ENCODE assay signal across 14 mouse cellular contexts in the genomic region with DNA sequence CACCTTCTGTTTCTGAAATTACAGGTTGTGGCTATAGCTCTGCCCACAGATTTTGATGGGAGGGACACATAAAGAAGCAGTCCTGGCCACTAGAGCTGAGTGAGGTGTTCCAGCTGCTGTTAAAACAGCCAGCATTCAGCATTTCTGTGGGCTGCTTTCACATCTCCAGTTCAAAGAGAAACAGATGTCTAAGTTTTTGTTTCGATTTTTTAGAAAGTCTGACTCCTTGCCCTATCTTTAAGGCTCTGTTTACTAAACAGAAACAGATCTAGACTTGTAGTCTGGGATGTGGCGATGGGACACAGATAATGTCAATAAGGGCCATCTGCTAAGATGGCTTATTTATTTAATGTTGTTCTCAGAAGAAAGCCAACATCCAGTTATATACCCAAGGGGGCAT. TPM values are rescaled to one million over a fixed set of nuclear protein-coding genes. Genes with fewer than 3 reads are reported as not detected.
DNase-seq lines count a peak whose midpoint lies in the region; ATAC-seq and TF ChIP-seq lines count a peak whose summit lies in the region.
"Had no signal": no experiment of that assay in that cellular context is flagged by ENCODE, and none has a peak within 500 bp of the region (broad histone marks: within the 10 kb centered on the region; RNA-seq: fewer than 3 reads in every experiment).

No protein-coding gene starts in this region.

- no peaks in the 10 kb centered on the region for H3K4me1 ChIP-seq in embryonic facial prominence, embryonic 11.5 days (ENCODE audit: control insufficient read depth, insufficient read depth, low read length)
- peaks cover 8% of the 10 kb centered on the region for H3K4me1 ChIP-seq in embryonic facial prominence, embryonic 10.5 days
- H3K4me1 ChIP-seq in kidney, postnatal 0 days (replicated peaks; ENCODE audit: insufficient read depth, low read length) = no peaks in the 10 kb centered on the region
- H3K4me1 ChIP-seq in CH12.LX (ENCODE audit: control insufficient read depth in 1 of 2, insufficient read depth in 2 of 2) = peaks cover 30 to 51% of the 10 kb centered on the region in 2 experiments
- 0 out of 2 replicates have a peak, but pooled peaks cover 2% of the 10 kb centered on the region for H3K4me1 ChIP-seq in intestine, embryonic 15.5 days (replicated peaks)

- no peaks in the 10 kb centered on the region for H3K36me3 ChIP-seq in embryonic facial prominence, embryonic 11.5 days (replicated peaks; ENCODE audit: control insufficient read depth, insufficient read depth, low read depth, low read length)
- H3K36me3 ChIP-seq in embryonic facial prominence, embryonic 10.5 days (replicated peaks) = peaks cover 34% of the 10 kb centered on the region
- H3K36me3 ChIP-seq in kidney, postnatal 0 days (ENCODE audit: insufficient read depth, low read length) = 0 out of 2 replicates have a peak, but pooled peaks cover 11% of the 10 kb centered on the region
- H3K36me3 ChIP-seq in CH12.LX (replicated peaks in 1 of 2; ENCODE audit: control insufficient read depth in 1 of 2, insufficient read depth in 1 of 2, low read length in 1 of 2) = no peaks in the 10 kb centered on the region
- H3K36me3 ChIP-seq in intestine, embryonic 15.5 days = no peaks in the 10 kb centered on the region

- no peak for TF ChIP-seq POLR2A in CH12.LX (IDR thresholded peaks at IDR 0.05; ENCODE audit: low read depth, low read length)

- H3K4me3 ChIP-seq in embryonic facial prominence, embryonic 11.5 days (ENCODE audit: low read depth, low read length) = no peak overlapping the region
- no peak overlapping the region for H3K4me3 ChIP-seq in embryonic facial prominence, embryonic 10.5 days
- no peak overlapping the region for H3K4me3 ChIP-seq in kidney, postnatal 0 days (replicated peaks; ENCODE audit: low read depth, low read length)
- H3K4me3 ChIP-seq in CH12.LX (replicated peaks in 1 of 3; ENCODE audit: low read depth in 2 of 3, low read length in 2 of 3, poor library complexity in 1 of 3) = no peak overlapping the region
- H3K4me3 ChIP-seq in intestine, embryonic 15.5 days (replicated peaks) = no peak overlapping the region

- no peak overlapping the region for H3K4me2 ChIP-seq in embryonic facial prominence, embryonic 11.5 days (ENCODE audit: low read depth, low read length)
- no peak overlapping the region for H3K4me2 ChIP-seq in kidney, postnatal 0 days (ENCODE audit: low read length)
- no peak overlapping the region; the same call in 1 of the 2 replicates for H3K4me2 ChIP-seq in CH12.LX (ENCODE audit: insufficient read depth, low read depth, poor library complexity, severe bottlenecking)
- no peak overlapping the region for H3K4me2 ChIP-seq in intestine, embryonic 15.5 days (replicated peaks)
- H3K4me2 ChIP-seq: liver, embryonic 11.5 days had no signal

- H3K9ac ChIP-seq in embryonic facial prominence, embryonic 11.5 days (replicated peaks; ENCODE audit: low read length) = no peak overlapping the region
- H3K9ac ChIP-seq in kidney, postnatal 0 days (ENCODE audit: low read depth, low read length) = no peak overlapping the region
- 0 out of 2 replicates have a peak overlapping the region, but pooled peaks have one; percentile 13 for H3K9ac ChIP-seq in CH12.LX (ENCODE audit: insufficient read depth, low read depth)
- no peak overlapping the region for H3K9ac ChIP-seq in intestine, embryonic 15.5 days
- H3K9ac ChIP-seq: forebrain, postnatal 0 days had no signal

- ATAC-seq in embryonic facial prominence, embryonic 11.5 days (replicated peaks; ENCODE audit: insufficient number of reproducible peaks, low FRiP score, low TSS enrichment, low read depth) = no peak
- peak; percentile 66; the same call in 1 of the 2 replicates for ATAC-seq in kidney, postnatal 0 days (replicated peaks; ENCODE audit: low FRiP score, low read depth)
- ATAC-seq in intestine, embryonic 15.5 days = 0 out of 2 replicates have a peak, but pooled peaks have one; percentile 31
- ATAC-seq: forebrain, postnatal 0 days had no signal

- H3K9me3 ChIP-seq in embryonic facial prominence, embryonic 11.5 days (replicated peaks; ENCODE audit: control insufficient read depth, low read length) = no peaks in the 10 kb centered on the region
- H3K9me3 ChIP-seq in embryonic facial prominence, embryonic 10.5 days = no peaks in the 10 kb centered on the region
- H3K9me3 ChIP-seq in kidney, postnatal 0 days (replicated peaks; ENCODE audit: low read length) = no peaks in the 10 kb centered on the region
- H3K9me3 ChIP-seq in CH12.LX (replicated peaks; ENCODE audit: low read length) = no peaks in the 10 kb centered on the region
- H3K9me3 ChIP-seq in intestine, embryonic 15.5 days = no peaks in the 10 kb centered on the region

- no peaks in the 10 kb centered on the region for H3K79me2 ChIP-seq in CH12.LX (replicated peaks; ENCODE audit: control insufficient read depth, extremely low read depth, insufficient read depth, poor library complexity, severe bottlenecking)

- H3K27ac ChIP-seq in embryonic facial prominence, embryonic 11.5 days (replicated peaks; ENCODE audit: low read depth, low read length) = no peak overlapping the region; the same call in 1 of the 2 replicates
- H3K27ac ChIP-seq in embryonic facial prominence, embryonic 10.5 days (replicated peaks) = no peak overlapping the region; the same call in 1 of the 2 replicates
- 0 out of 2 replicates have a peak overlapping the region, but pooled peaks have one; percentile 61 for H3K27ac ChIP-seq in kidney, postnatal 0 days
- H3K27ac ChIP-seq in CH12.LX (ENCODE audit: insufficient read depth, low read depth) = peak overlapping the region; percentile 65; the same call in 1 of the 2 replicates
- H3K27ac ChIP-seq in intestine, embryonic 15.5 days = no peak overlapping the region

- dilution Hi-C loops in CH12.LX (cut with MboI; ENCODE audit: extremely low pct_ligation_motif_present, extremely low pct_unique_long_range_greater_than_20kb, low sequenced_read_pairs) = no loop called here

- 55% methylated on average over 2 of the region's 2 CpGs for WGBS in embryonic facial prominence, embryonic 11.5 days
- WGBS in embryonic facial prominence, embryonic 10.5 days = 60% methylated on average over 2 of the region's 2 CpGs
- WGBS in kidney, postnatal 0 days = 33% methylated on average over 2 of the region's 2 CpGs
- WGBS in intestine, embryonic 15.5 days = 40% methylated on average over 2 of the region's 2 CpGs

- in situ Hi-C loops in CH12.LX (cut with MboI; ENCODE audit: low pct_ligation_motif_present, low pct_unique_long_range_greater_than_20kb, low sequenced_read_pairs) = no loop called here

- no peak for TF ChIP-seq RAD21 in CH12.LX (IDR thresholded peaks at IDR 0.05; ENCODE audit: low read depth, low read length)

- DNase-seq in embryonic facial prominence, embryonic 11.5 days (ENCODE audit: low spot score) = peak; percentile 17
- no peak for DNase-seq in embryonic facial prominence, embryonic 10.5 days (ENCODE audit: low spot score)
- peak; percentile 76 for DNase-seq in kidney, postnatal 0 days (ENCODE audit: low spot score)
- DNase-seq in kidney, adult 8-10 months = no peak
- no peak for DNase-seq in CH12.LX (ENCODE audit: extremely low read depth)
- no peak for DNase-seq in cerebellum, adult 11-12 months
- no peak for DNase-seq in frontal cortex, postnatal 25 days (ENCODE audit: low spot score in 2 of 2)
- DNase-seq: adrenal gland, adult 2 months; cerebellum, postnatal 14 days; forebrain, postnatal 0 days had no signal

- TF ChIP-seq CTCF in kidney, postnatal 0 days (IDR thresholded peaks at IDR 0.05; ENCODE audit: low read depth) = no peak
- TF ChIP-seq CTCF in CH12.LX (conservative IDR thresholded peaks at IDR 0.05 in 1 of 2, IDR thresholded peaks at IDR 0.05 in 1 of 2; ENCODE audit: low read depth in 2 of 2, low read length in 2 of 2) = peak in 1 of 2 experiments; percentile 13; a peak in 1 of 4 replicates

- no peaks in the 10 kb centered on the region for H3K27me3 ChIP-seq in embryonic facial prominence, embryonic 11.5 days (ENCODE audit: control insufficient read depth, insufficient read depth, low read length)
- H3K27me3 ChIP-seq in embryonic facial prominence, embryonic 10.5 days (replicated peaks; ENCODE audit: low read depth, poor library complexity, severe bottlenecking) = no peaks in the 10 kb centered on the region
- H3K27me3 ChIP-seq in kidney, postnatal 0 days (ENCODE audit: insufficient read depth, low read length) = no peaks in the 10 kb centered on the region
- H3K27me3 ChIP-seq in CH12.LX (replicated peaks) = no peaks in the 10 kb centered on the region
- H3K27me3 ChIP-seq in intestine, embryonic 15.5 days (replicated peaks) = no peaks in the 10 kb centered on the region

- peak; percentile 36 for TF ChIP-seq EP300 in CH12.LX (IDR thresholded peaks at IDR 0.05; ENCODE audit: low read length)

TF ChIP-seq in CH12.LX, 34 proteins besides CTCF, POLR2A, EP300 and RAD21:
- TF ChIP-seq JUN (IDR thresholded peaks at IDR 0.05; ENCODE audit: insufficient read depth, low read depth, low read length) = no peak
- TF ChIP-seq ZC3H11A (IDR thresholded peaks at IDR 0.05; ENCODE audit: low read depth, low read length) = no peak
- TF ChIP-seq POLR2AphosphoS2 (IDR thresholded peaks at IDR 0.05; ENCODE audit: low read depth, low read length) = no peak
- TF ChIP-seq MYC (IDR thresholded peaks at IDR 0.05; ENCODE audit: low read depth, low read length) = no peak
- no peak for TF ChIP-seq ZMIZ1 (IDR thresholded peaks at IDR 0.05; ENCODE audit: low read depth, low read length)
- 0 out of 2 replicates have a peak, but pooled peaks have one; percentile 19 for TF ChIP-seq TCF12 (IDR thresholded peaks at IDR 0.05; ENCODE audit: low read depth, low read length)
- TF ChIP-seq MAFK (IDR thresholded peaks at IDR 0.05; ENCODE audit: insufficient replicate concordance, low read length) = no peak
- TF ChIP-seq MAZ (IDR thresholded peaks at IDR 0.05; ENCODE audit: low read depth, low read length) = no peak
- TF ChIP-seq RCOR1 (conservative IDR thresholded peaks at IDR 0.05; ENCODE audit: low read depth, low read length) = peak; percentile 62; the same call in 1 of the 2 replicates
- TF ChIP-seq SMC3 (IDR thresholded peaks at IDR 0.05; ENCODE audit: low read depth, low read length) = peak; percentile 6; the same call in 1 of the 2 replicates
- TF ChIP-seq MXI1 (IDR thresholded peaks at IDR 0.05; ENCODE audit: low read depth, low read length) = no peak
- no peak for TF ChIP-seq KAT2A (IDR thresholded peaks at IDR 0.05; ENCODE audit: insufficient replicate concordance, low read length)
TF ChIP-seq in CH12.LX: peak in this region for 3.

RNA-seq across cellular contexts. Expression of a gene that starts 54.8 kb away (rescaled TPM):
- polyA plus RNA-seq in embryonic facial prominence, embryonic 11.5 days (2014; fragmentation: Nextera tagmentation; extraction: Ambion mirVana) = 54.8 and 63.8 TPM in 2 replicates
- 59.0 and 64.5 TPM in 2 replicates for polyA plus RNA-seq in embryonic facial prominence, embryonic 10.5 days (2016; fragmentation: Nextera tagmentation; extraction: Ambion mirVana)
- polyA plus RNA-seq in kidney, postnatal 0 days (2015; fragmentation: Nextera tagmentation; extraction: Ambion mirVana) = 90.1 and 93.8 TPM in 2 replicates
- 0.25 and 0.38 TPM in 2 replicates for total RNA-seq in CH12.LX (2012; rRNA removed)
- 0.30 and 0.31 TPM in 2 replicates for total RNA-seq in CH12.LX (2014; rRNA removed)
- 0.70 and 0.94 TPM in 2 replicates for polyA plus RNA-seq in CH12.LX (2012; ENCODE audit: insufficient read length, low read depth)
- polyA plus RNA-seq in intestine, embryonic 15.5 days (2015; fragmentation: Nextera tagmentation; extraction: Ambion mirVana) = 66.5 and 69.6 TPM in 2 replicates
- total RNA-seq: granulocyte monocyte progenitor cell, adult 5-6 weeks; megakaryocyte-erythroid progenitor cell, adult 5-6 weeks had no signal

Comparison
In these comparisons a context has a peak if more than half of its experiments do, and no peak if none do; other contexts are left out.
1. DNase-seq: peak in embryonic facial prominence, embryonic 11.5 days (single experiment) and kidney, postnatal 0 days (single experiment); none in embryonic facial prominence, embryonic 10.5 days (single experiment), kidney, adult 8-10 months (0 of 2), CH12.LX (single experiment), cerebellum, adult 11-12 months (single experiment) and frontal cortex, postnatal 25 days (0 of 2).
2. H3K27ac ChIP-seq: peak in kidney, postnatal 0 days (single experiment) and CH12.LX (single experiment); none in embryonic facial prominence, embryonic 11.5 days (single experiment), embryonic facial prominence, embryonic 10.5 days (single experiment) and intestine, embryonic 15.5 days (single experiment).
3. RNA of a gene that starts 54.8 kb away (polyA plus RNA-seq): 90.1 to 93.8 TPM in kidney, postnatal 0 days, 66.5 to 69.6 TPM in intestine, embryonic 15.5 days, 59.0 to 64.5 TPM in embryonic facial prominence, embryonic 10.5 days and 54.8 to 63.8 TPM in embryonic facial prominence, embryonic 11.5 days; 0.70 to 0.94 TPM in CH12.LX; every median in the first group is over 10 times any median in the second.